Mouse (Mus musculus): ENCODE data around the gene Akap8. TPM values are rescaled to one million over a fixed set of nuclear protein-coding genes. Genes with fewer than 3 reads are reported as not detected.

Akap8 gene
- polyA plus RNA-seq, 1 experiment from 2014 or later, result 131 TPM

- peaks cover 49% of the 10 kb centered on the region for H3K36me3 ChIP-seq
- H3K4me2 ChIP-seq (replicated peaks), result no peak overlapping the region
- no peaks in the 10 kb centered on the region for H3K27me3 ChIP-seq
- no peak overlapping the region for H3K27ac ChIP-seq
- 89% methylated on average over 1 of the region's 1 CpGs for WGBS
- no peaks in the 10 kb centered on the region for H3K9me3 ChIP-seq (replicated peaks)
- H3K9ac ChIP-seq, result no peak overlapping the region
- no peak for ATAC-seq (ENCODE audit: low FRiP score)
- no peaks in the 10 kb centered on the region for H3K4me1 ChIP-seq
- H3K4me3 ChIP-seq, result no peak overlapping the region
Measured at GRCm38 (mm10) chr17:32341102-32341501, 20.1 kb upstream of the Akap8 start.

GRCm38 (mm10) chr17:32340110-32340509 lies 19.1 kb upstream of the Akap8 start:
- peaks cover 59% of the 10 kb centered on the region for H3K36me3 ChIP-seq
- H3K27ac ChIP-seq, result no peak overlapping the region
- no peaks in the 10 kb centered on the region for H3K27me3 ChIP-seq
- WGBS, result 85% methylated on average over 1 of the region's 1 CpGs
- H3K9ac ChIP-seq, result no peak overlapping the region
- no peaks in the 10 kb centered on the region for H3K4me1 ChIP-seq
- no peak overlapping the region for H3K4me2 ChIP-seq (replicated peaks)
- H3K9me3 ChIP-seq (replicated peaks), result no peaks in the 10 kb centered on the region
- no peak for ATAC-seq (ENCODE audit: low FRiP score)
- no peak overlapping the region for H3K4me3 ChIP-seq

GRCm38 (mm10) chr17:32335869-32336268 lies 14.8 kb upstream of the Akap8 start:
- WGBS, result 87% methylated on average over 2 of the region's 2 CpGs
- H3K36me3 ChIP-seq, result peaks cover 77% of the 10 kb centered on the region
- H3K9me3 ChIP-seq (replicated peaks), result no peaks in the 10 kb centered on the region
- H3K27ac ChIP-seq, result no peak overlapping the region
- H3K27me3 ChIP-seq, result no peaks in the 10 kb centered on the region
- no peaks in the 10 kb centered on the region for H3K4me1 ChIP-seq
- H3K4me3 ChIP-seq, result no peak overlapping the region
- no peak overlapping the region for H3K9ac ChIP-seq
- ATAC-seq (ENCODE audit: low FRiP score), result no peak
- H3K4me2 ChIP-seq (replicated peaks), result no peak overlapping the region

GRCm38 (mm10) chr17:32334921-32335320 lies 13.9 kb upstream of the Akap8 start:
- Histone ChIP-seq H3K36me3 (peaks cover 85% of the 10 kb centered on the region), H3K27ac (no peak overlapping the region), H3K27me3 (no peaks in the 10 kb centered on the region), H3K9me3 (replicated peaks) (no peaks in the 10 kb centered on the region), H3K4me3 (no peak overlapping the region), H3K4me2 (replicated peaks) (no peak overlapping the region), H3K9ac (no peak overlapping the region), H3K4me1 (no peaks in the 10 kb centered on the region)
- 96% methylated on average over 12 of the region's 12 CpGs for WGBS
- ATAC-seq (ENCODE audit: low FRiP score), result no peak

GRCm38 (mm10) chr17:32333675-32334303 lies 12.8 kb upstream of the Akap8 start:
- Histone ChIP-seq H3K4me1 (no peaks in the 10 kb centered on the region), H3K36me3 (peaks cover 90% of the 10 kb centered on the region), H3K9ac (no peak overlapping the region), H3K27ac (no peak overlapping the region), H3K27me3 (no peaks in the 10 kb centered on the region), H3K4me2 (replicated peaks) (no peak overlapping the region), H3K9me3 (replicated peaks) (no peaks in the 10 kb centered on the region), H3K4me3 (no peak overlapping the region)
- ATAC-seq (ENCODE audit: low FRiP score), result 0 out of 2 replicates have a peak, but pooled peaks have one; percentile 13
- WGBS, result 91% methylated on average over 31 of the region's 31 CpGs

GRCm38 (mm10) chr17:32327501-32327900 lies 6.5 kb upstream of the Akap8 start:
- Histone ChIP-seq H3K36me3 (peaks cover 66% of the 10 kb centered on the region), H3K4me3 (no peak overlapping the region), H3K4me2 (replicated peaks) (no peak overlapping the region), H3K4me1 (peaks cover 2% of the 10 kb centered on the region; the same call in 1 of the 2 replicates), H3K9me3 (replicated peaks) (no peaks in the 10 kb centered on the region), H3K27ac (no peak overlapping the region), H3K27me3 (no peaks in the 10 kb centered on the region), H3K9ac (no peak overlapping the region)
- ATAC-seq (ENCODE audit: low FRiP score), result no peak

GRCm38 (mm10) chr17:32322809-32323208 lies 1.8 kb upstream of the Akap8 start:
- Histone ChIP-seq H3K4me2 (replicated peaks) (no peak overlapping the region), H3K27me3 (no peaks in the 10 kb centered on the region), H3K9ac (no peak overlapping the region), H3K4me3 (no peak overlapping the region), H3K4me1 (peaks cover 24% of the 10 kb centered on the region), H3K27ac (no peak overlapping the region), H3K9me3 (replicated peaks) (no peaks in the 10 kb centered on the region), H3K36me3 (peaks cover 32% of the 10 kb centered on the region)
- no peak for ATAC-seq (ENCODE audit: low FRiP score)
- whole genome bisulfite sequencing, result 92% methylated on average over 1 of the region's 1 CpGs

- Histone ChIP-seq H3K27me3 (no peaks in the 10 kb centered on the region), H3K4me2 (replicated peaks) (peak overlapping the region; percentile 83), H3K36me3 (peaks cover 33% of the 10 kb centered on the region), H3K27ac (peak overlapping the region; percentile 86), H3K4me3 (peak overlapping the region; percentile 91), H3K9me3 (replicated peaks) (no peaks in the 10 kb centered on the region), H3K9ac (peak overlapping the region; percentile 78), H3K4me1 (peaks cover 24% of the 10 kb centered on the region)
- ATAC-seq (ENCODE audit: low FRiP score), result no peak; the same call in 1 of the 2 replicates
- 33% methylated on average over 6 of the region's 6 CpGs for WGBS
Measured at GRCm38 (mm10) chr17:32321836-32322235, 798 bp upstream of the Akap8 start.

GRCm38 (mm10) chr17:32321390-32321734 lies 324 bp upstream of the Akap8 start:
- Histone ChIP-seq H3K36me3 (peaks cover 34% of the 10 kb centered on the region), H3K4me2 (replicated peaks) (peak overlapping the region; percentile 83), H3K4me3 (peak overlapping the region; percentile 91), H3K4me1 (peaks cover 24% of the 10 kb centered on the region), H3K9me3 (replicated peaks) (no peaks in the 10 kb centered on the region), H3K27ac (peak overlapping the region; percentile 86), H3K9ac (peak overlapping the region; percentile 78), H3K27me3 (no peaks in the 10 kb centered on the region)
- WGBS, result 1% methylated on average over 23 of the region's 23 CpGs
- ATAC-seq (ENCODE audit: low FRiP score), result peak; percentile 77

- peak overlapping the region; percentile 92 for H3K9ac ChIP-seq
- H3K4me3 ChIP-seq, result peak overlapping the region; percentile 91
- 0% methylated on average over 7 of the region's 7 CpGs for WGBS
- no peaks in the 10 kb centered on the region for H3K27me3 ChIP-seq
- H3K4me1 ChIP-seq, result peaks cover 24% of the 10 kb centered on the region
- H3K27ac ChIP-seq, result peak overlapping the region; percentile 97
- no peaks in the 10 kb centered on the region for H3K9me3 ChIP-seq (replicated peaks)
- H3K4me2 ChIP-seq (replicated peaks), result peak overlapping the region; percentile 92
- peaks cover 42% of the 10 kb centered on the region for H3K36me3 ChIP-seq
- no peak for ATAC-seq (ENCODE audit: low FRiP score)
Measured at GRCm38 (mm10) chr17:32319950-32320349, 1.1 kb downstream of the Akap8 start.

- no peak overlapping the region for H3K9ac ChIP-seq
- H3K4me2 ChIP-seq (replicated peaks), result no peak overlapping the region
- 82% methylated on average over 3 of the region's 3 CpGs for WGBS
- no peak overlapping the region for H3K27ac ChIP-seq
- no peak for ATAC-seq (ENCODE audit: low FRiP score)
- H3K27me3 ChIP-seq, result no peaks in the 10 kb centered on the region
- peaks cover 53% of the 10 kb centered on the region for H3K36me3 ChIP-seq
- peaks cover 24% of the 10 kb centered on the region for H3K4me1 ChIP-seq
- H3K4me3 ChIP-seq, result no peak overlapping the region
- H3K9me3 ChIP-seq (replicated peaks), result no peaks in the 10 kb centered on the region
Measured at GRCm38 (mm10) chr17:32317708-32318107, 3.3 kb downstream of the Akap8 start.

- WGBS, result 91% methylated on average over 8 of the region's 8 CpGs
- peaks cover 18% of the 10 kb centered on the region for H3K4me1 ChIP-seq
- no peak overlapping the region for H3K27ac ChIP-seq
- H3K9me3 ChIP-seq (replicated peaks), result no peaks in the 10 kb centered on the region
- H3K27me3 ChIP-seq, result no peaks in the 10 kb centered on the region
- H3K4me3 ChIP-seq, result no peak overlapping the region
- H3K9ac ChIP-seq, result no peak overlapping the region
- peaks cover 60% of the 10 kb centered on the region for H3K36me3 ChIP-seq
- no peak overlapping the region for H3K4me2 ChIP-seq (replicated peaks)
- ATAC-seq (ENCODE audit: low FRiP score), result no peak
Measured at GRCm38 (mm10) chr17:32317032-32317431, 4.0 kb downstream of the Akap8 start.

- Histone ChIP-seq H3K27me3 (no peaks in the 10 kb centered on the region), H3K4me2 (replicated peaks) (no peak overlapping the region), H3K9me3 (replicated peaks) (no peaks in the 10 kb centered on the region), H3K4me1 (peaks cover 15% of the 10 kb centered on the region), H3K9ac (no peak overlapping the region), H3K36me3 (peaks cover 75% of the 10 kb centered on the region), H3K4me3 (no peak overlapping the region), H3K27ac (no peak overlapping the region)
- ATAC-seq (ENCODE audit: low FRiP score), result no peak
- WGBS, result 92% methylated on average over 5 of the region's 5 CpGs
Measured at GRCm38 (mm10) chr17:32315560-32315959, 5.5 kb downstream of the Akap8 start.
